Mouse (Mus musculus) hindlimb bud, embryonic 11.5 days (tissue): Measurements from ENCODE around the gene Foxj3.
"Not testable (repeated sequence)": the region's sequence is repeated elsewhere in the genome, so short reads cannot be mapped to it uniquely, and the experiment has no call there.

Experiments used
- DNase-seq: peaks from one replicate; pipeline ENCODE4 v3.0.0-alpha.2; 2012; ENCODE audit warnings: low read depth, low spot score; ENCODE audit errors: extremely low spot score

Foxj3 gene

DNA sequence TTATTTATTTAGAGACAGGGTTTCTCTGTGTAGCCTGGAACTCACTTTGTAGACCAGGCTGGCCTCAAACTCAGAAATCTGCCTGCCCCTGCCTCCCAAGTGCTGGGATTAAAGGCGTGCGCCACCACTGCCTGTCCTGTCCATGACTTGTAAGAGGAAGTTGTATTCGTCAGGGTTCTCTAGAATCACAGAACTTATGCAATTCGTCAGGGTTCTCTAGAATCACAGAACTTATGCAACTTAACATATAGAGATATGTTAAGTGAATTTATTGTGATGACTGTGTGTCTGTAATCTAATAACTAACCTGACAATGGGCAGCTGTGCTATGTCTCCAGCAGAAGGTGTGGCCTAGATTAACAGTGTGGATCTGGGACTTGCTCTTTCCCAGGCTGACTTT is at the start of gene Foxj3:
Gene Foxj3, plus strand, starts transcription at position 390 of the 400 bp plus-strand sequence.
- not testable (repeated sequence) for DNase-seq

DNA sequence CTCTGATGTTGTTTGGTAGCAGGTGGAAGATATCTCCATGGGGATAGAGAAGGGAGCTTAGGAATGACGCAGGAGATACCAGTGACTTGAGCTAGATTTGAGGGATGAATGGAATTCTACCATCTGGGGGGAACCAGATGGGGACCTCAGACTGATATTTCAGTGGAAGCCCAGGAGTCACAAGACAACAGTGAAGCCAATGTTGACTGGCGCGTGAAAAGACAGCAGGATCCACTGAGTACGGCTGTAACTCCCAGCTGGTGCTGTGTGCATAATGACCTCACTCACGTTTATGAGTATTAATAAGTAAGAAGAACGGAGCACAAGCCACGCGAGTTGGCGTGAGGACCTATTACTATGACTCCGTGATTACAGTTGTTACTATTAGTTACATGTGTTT is 47.1 kb upstream of the Foxj3 start:
- DNase-seq, result no peak

DNA sequence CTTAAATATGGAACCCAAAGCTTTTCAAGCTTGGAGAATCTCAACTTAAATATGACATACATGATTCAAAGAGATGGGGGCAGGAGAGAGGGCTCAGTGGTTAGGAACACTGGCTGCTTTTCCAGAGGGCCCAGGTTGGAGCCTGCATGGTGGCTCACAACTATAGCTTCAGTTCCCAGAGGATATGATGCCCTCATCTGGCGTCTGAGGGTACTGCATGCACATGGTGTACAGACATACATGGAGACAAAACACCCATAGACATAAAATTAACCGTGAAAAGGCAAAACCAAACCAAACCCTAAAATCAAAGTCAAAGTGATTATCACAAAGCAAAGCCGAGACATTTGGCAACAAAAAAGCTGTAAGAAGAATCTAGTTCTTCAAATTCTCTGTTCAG is 46.0 kb upstream of the Foxj3 start:
- no peak for DNase-seq

DNA sequence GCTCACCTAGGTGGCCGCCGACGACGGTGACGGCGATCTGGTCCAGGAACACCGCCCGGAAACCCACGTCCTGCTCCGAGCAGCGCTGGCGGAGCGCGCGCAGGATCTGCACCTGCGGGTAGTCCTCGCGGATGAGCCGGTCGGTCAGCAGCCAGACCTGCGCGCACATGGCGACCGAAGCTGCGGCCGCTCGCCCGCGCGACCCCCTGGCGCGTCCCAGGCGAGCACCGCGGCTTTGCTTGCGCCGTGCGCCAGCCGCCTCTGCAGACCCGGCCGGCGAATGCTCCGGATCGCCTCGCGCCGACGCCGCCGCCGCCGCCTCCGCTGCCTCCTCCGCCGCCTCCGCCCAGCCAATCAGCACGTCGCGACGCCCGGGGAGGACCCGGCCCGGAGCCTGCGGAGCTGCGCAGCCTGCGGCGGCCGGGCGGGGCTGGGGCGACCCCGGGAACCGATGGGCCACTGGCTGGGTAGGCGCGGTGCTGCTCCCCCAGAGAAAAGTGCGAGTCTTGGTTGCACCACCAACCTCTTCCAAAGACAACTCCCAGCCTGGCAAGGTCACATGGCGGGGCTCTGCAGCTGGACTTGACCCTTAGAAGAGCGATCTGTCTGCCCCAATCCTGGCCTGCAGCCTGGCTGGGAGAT is 44.4 kb upstream of the Foxj3 start, which contains the start of gene Rimkla:
Gene Rimkla, minus strand, starts transcription at position 338 of the 642 bp plus-strand sequence.
- no peak for DNase-seq

DNA sequence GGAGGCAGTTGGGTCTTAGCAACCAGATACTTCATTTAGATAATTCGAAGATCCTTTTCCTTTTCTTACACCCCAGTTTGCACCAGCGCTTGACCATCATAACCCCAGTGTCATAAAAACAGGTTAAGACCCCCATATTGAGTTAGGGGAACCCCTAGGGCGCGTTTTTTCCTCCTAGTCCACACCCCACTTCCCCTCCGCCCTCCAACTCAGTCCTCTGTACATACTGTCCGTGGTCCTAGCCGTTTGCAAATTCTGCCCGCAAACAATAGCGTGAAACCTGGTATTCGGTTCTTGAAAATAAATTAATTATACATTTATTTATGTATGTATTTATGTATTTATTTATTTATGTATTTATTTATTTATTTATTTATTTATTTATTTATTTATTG is 43.9 kb upstream of the Foxj3 start:
- no peak for DNase-seq

DNA sequence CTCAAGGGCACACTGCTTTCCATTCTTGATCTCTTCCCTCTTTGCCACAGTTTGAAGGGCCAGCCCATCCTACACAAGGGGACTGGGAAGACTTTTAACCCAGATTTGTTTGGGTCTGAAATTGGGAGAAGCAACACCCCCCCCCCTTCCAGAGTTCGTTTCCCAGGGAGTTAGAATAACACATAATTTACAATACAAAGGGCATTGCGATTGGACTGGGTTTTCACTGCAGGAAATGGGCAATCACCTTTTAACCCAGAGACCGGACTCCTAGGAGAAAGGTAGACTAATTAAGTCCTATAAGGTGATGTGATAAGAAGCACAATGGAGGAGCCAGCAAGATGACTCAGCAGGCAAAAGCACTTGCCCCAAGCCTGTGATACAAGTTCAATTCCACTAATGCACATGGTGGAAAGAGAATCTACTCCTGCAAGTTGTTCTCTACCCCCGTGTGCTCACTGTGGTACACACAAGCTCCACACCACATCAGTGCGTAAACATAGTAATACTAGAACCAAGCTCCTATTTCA is 38.4 kb upstream of the Foxj3 start:
- no peak for DNase-seq

DNA sequence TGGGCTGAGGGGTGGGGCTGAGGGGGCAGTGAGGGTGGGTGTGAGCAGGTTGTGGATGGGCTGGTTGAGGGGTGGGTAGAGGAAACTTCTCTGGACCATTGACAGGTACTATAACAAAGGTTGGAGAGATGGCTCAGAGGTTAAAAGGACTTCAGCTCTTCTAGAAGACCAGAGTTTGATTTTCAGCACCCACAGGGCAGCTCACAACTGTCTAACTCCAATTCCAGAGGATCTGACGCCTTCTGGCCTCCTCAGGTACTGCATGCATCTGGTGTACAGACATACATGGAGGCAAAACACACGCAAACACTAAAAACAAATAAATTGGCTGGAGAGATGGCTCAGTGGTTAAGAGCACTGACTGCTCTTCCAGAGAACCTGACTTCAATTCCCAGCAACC is 25.2 kb upstream of the Foxj3 start:
- no peak for DNase-seq

DNA sequence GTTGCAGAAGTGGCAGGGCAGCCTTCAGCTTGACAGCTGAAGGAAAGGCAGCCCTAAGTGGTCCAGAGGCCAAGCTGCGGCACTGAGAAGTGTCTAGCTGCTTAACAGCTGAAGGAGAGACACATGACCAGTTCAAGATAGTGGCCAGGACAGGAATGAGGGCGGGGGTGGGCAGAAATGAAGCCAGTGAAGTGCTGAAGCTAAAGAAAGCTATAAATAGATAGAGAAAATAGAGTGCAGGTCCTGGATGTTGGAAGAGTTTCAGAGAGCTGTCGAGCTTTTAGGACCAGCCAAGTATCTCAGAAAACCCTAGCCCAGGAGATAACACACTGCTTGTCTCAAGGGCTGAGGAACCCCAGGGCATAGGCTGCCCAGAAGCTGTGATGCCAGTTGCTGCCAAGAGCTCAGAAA is 24.1 kb upstream of the Foxj3 start:
- DNase-seq, result no peak

DNA sequence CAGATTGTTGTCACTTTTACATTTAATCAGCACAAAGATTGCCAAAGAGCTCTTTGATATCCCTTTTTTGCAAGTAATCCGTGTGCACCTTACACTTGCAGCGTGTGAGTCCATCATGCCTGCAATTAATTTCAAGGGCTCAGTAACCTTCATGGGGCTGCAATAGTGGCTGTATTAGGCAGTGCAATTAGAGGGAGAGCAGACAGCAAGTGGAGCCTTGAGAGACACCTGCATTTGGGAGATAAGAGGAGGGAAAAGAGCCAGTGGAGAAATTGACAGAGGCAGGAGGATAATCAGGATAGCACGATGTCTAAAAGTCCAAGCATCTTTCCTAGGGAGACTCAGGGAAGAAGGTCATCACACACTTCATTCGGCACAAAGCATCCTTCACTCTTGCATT is 13.2 kb upstream of the Foxj3 start:
- no peak for DNase-seq

DNA sequence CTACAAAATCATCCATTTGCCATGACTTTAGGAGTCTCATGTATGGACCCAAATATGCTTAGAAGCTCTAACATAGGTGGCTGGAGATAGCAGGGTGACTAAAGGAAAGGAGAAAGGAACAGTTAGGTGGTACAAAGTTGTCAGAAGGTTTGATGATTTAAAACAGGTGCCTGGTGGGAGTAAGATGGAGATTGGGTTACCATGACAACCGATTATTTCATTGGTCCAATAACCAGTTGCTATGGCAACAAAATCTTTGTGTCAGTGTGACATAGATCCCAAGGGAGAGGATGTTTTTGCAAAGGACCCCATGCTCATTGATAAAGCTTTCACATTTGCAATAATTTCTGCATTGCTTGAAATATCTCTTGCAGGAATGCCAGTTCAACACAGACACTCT is 12.8 kb upstream of the Foxj3 start:
- no peak for DNase-seq

DNA sequence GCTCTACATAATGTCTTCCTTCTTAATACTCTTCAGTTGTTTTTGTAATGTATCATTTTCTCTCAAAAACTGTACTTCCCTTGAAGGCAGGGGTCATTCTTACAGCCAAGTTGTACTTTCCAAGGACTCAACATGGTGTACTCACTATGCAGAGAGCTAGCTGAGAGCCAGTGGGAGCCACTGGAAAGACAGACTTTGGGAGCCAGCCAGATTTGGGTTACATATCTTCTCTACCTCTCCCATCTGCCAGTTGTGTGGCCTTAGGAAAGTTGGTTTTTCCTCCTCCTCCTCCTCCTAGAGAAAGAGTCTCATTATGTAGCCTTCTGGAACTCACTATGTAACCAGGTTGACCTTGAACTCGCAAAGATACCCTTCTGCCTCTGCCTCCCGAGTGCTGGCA is 12.3 kb upstream of the Foxj3 start:
- DNase-seq, result no peak

DNA sequence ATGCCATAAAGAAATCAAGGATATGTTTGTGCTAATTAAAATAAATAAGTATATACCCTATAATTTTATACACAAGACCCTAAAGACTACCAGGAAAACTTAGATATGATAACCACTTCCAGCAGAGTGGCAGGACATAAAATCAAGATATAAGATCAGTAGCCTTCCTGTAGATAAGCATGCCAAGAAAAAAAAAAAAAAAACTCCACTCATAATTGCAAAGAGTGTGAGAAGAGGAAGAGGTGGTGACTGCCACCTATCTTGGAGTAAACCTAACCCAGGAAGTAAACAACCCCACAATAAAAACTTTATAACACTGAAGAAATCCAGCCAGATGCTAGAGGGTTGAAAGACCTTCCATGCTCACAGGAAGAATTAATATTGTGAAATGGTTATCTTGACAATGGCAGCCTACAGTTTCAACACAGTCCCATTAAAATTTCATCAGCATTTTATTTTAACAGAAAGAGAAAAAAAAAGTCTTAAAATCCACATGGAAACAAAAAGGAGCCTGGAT is 10.4 kb upstream of the Foxj3 start:
- DNase-seq, result no peak

DNA sequence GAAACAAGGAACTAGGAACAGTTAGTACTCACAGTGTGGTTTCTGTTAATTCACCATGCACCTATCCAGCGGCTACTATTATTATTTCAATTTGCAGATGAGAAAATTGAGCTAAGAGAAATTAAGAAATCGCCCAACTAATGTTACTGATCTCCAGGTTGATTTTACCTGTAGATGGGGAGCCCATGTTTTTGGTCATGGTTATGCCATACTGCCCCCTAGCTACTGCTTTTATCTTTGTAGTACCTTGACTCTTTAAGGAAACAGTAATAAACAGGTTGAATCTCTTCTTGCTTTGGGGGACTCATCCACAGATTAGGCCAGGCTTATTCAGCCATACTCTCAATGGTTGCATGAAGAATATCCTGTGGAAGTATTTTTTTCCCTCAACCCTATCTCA is 5.0 kb upstream of the Foxj3 start:
- DNase-seq, result no peak

DNA sequence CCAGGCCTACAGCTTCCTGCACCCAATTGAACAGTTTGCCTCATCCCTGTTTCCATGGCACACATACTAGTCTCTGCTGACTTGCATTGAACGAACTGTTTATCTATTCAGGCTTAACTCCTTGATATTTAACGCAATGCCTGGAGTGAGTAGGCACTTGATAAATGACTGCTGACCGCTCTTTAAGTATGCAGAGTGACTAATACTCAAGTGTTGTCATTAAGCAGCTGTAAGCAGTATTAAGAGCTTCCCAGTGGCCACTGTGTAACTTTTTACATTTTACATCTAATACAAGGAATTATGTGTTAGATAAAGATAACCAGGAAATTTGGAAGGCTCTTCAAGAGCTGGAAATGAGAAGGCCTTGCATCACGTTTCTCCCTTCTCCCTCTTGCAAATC is 1.7 kb upstream of the Foxj3 start:
- no peak for DNase-seq

DNA sequence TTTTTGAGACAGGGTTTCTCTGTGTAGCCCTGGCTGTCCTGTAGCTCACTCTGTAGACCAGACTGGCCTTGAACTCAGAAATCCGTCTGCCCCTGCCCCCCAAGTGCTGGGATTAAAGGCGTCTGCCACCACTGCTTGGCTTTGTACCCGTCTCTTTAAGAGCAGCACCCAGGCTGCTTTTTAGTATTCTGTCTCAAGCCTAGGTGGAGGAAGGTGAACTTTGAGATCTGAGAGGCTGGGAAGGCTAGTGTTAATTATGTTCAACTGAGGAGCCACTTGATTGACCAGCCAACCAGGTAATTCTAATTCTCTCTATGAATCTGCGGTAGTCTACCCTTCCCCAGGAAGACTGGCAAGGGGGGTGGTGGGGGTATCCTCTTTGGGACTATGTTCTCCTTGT is 632 bp downstream of the Foxj3 start:
- no peak for DNase-seq

DNA sequence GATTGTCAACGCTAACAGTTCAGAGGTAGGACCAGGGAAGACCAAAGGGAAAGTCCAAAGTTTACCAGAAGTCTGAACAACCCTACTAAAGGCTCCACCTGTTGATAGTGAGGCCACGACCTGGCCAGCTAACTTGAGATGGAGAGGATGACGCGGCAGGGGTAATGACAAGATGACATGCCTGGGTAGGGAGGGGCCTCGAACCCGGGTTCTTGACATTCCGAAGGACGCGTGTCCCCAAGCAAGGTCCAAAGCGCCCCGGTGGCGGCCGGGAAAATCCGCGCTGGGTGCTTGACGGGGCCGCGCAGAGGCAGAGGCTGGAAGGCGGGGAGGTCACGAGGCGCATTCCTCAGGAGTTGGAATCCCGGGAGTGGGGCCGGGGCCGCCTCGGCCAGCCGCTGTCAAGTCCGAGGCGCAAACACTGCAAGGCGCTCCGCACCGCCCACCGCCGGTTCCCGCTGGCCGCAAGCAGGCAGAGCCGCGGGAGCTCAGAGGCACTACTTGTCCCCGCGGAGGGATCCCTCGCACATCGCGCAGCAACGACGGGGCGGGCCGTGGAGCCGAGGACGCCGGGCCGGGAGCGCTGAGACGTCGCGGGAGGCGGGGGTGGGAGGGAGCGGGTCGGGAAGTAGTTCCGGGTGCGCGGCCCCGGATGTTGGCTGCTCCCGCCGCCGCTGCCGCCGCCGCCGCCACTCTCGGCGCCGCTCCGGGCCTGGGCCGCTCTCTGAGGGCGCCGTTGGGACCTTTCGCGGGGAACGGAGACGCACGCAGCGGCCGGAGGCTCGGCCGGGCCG is 2.4 kb downstream of the Foxj3 start, which contains the start of gene Frg2f1:
Gene Frg2f1, minus strand, starts transcription at position 499 of the 794 bp plus-strand sequence.
- DNase-seq, result peak; percentile 63

DNA sequence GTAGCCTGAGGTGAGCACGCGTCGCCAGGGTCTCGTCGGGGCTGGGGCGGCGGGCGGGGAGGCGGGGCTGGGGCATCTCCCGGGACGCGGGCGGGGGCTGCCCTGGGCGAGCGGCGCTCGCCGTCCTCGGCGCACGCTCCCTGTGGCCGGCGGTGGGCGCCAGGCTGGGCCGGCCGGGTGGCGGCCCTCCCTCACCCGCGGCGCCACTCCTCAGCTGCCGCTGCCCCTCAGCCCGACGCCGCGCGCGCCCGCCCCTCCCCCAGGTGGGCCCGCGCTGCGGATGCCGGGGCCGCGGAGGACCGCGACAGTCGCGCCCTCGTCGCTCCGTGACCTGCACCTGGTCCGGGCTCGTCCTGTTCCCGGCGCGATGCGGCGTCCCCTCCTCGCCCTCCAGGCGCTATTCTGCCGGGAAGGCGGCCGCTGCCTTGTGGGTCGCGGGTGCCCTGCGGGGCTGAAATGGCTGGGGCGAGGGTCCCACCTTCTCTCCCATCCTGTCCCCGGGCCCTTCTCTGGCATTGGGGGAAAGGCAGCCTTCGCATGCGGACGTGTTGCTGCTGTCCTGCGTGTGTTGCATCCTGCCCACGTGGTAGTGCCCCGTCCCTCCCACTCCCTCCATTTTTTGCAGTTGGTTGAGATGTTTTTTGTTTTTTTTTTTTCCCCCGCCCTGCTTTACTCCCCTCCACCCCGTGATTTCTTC is 3.2 kb downstream of the Foxj3 start:
- peak; percentile 18 for DNase-seq

DNA sequence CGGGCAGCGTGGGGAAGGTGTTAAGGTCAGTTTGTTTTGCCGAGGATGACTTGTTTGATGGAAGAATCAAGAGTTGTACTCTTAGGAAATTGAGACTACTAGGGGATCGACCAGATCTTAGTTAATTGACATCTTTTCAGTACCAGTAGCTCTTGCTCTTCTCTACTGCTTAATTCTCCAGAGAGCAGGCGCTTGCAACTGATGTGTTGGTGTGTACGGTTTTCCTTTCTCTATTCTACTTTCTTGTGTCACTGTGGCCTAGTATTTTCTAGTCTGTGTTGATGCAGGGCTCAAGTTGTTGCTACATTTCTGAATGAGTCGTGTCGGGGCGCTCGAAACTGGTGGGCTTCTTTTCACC is 3.7 kb downstream of the Foxj3 start:
- DNase-seq, result no peak

DNA sequence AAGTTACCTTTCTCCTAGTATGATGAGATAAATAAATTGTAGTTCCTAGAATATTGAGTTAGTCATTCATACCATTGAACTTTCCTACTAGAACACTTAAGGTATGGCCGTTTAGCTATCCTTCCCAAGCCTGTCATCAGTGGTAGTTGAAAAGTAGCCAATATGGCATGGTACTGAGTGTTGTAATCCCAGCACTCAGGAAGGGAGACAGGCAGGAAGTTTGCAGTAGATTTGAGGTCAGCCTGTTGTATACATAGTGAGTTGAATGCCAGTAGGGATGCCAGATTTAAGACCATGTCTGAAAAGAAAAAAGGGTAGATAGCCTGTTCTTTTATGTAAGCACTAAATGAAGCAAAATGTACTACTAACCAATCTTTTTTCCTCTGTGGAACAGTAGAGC is 14.1 kb downstream of the Foxj3 start:
- DNase-seq, result no peak

DNA sequence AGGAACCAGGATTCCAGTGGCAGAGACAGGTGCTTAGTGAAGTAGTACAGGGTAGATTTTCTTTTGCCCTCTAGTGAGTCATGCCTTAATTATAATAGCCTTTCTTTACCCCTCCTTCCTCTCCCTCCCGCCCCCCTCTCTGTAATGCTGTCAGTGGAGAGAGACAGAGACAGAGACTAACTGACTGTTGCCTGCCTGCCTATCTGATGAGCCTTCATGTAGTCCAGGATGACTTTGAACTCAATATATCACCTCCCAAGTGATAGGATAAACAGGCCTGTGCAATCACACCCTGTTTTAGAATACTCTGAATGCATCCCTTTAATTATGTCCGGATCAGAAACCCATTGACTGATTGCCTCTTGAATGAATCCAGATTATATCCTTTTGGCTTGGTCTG is 18.7 kb downstream of the Foxj3 start:
- no peak for DNase-seq

DNA sequence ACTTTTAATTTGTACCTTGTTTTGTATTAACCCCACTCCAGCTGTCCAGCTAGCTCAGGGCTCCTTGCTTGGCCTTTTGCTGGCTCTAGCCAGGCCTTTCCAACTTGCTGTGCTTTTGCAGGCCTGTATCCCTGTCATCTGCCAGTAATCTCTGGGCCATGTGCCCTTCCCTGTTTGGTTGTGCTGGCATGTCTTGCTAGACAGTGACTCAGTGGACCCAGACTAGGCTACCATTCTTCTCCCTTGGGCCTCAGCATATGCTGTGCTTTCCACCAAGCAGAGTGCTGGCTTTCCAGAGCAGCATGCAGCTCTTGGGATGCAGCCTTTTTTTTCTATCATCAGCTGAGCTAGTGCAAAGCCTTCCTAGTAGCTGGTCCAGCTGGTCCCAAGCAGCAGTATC is 26.3 kb downstream of the Foxj3 start:
- DNase-seq, result no peak
